Mouse (Mus musculus) neural tube, embryonic 12.5 days (tissue): ENCODE data around the gene Mcidas. TPM values are rescaled to one million over a fixed set of nuclear protein-coding genes. Genes with fewer than 3 reads are reported as not detected.

Experiments
- ATAC-seq: fragments of 200-750 bp; cut with Nextera tagmentation; 2 replicates; pipeline ENCODE4 v1.8.0; 2017; ENCODE audit warnings: low read depth, mild to moderate bottlenecking, moderate TSS enrichment, moderate library complexity; ENCODE audit not compliant: low FRiP score
- H3K27ac ChIP-seq: fragments of 300-500 bp; sonication (generic); 2 replicates; pipeline ENCODE4 v1.5.1; 2016
- H3K27me3 ChIP-seq: fragments of 300-500 bp; sonication (generic); replicated peaks from 2 replicates; pipeline ENCODE4 v1.6.1; 2016; ENCODE audit warnings: mild to moderate bottlenecking
- H3K36me3 ChIP-seq: fragments of 300-500 bp; sonication (generic); 2 replicates; pipeline ENCODE4 v1.6.1; 2016; ENCODE audit warnings: mild to moderate bottlenecking
- H3K4me1 ChIP-seq: fragments of 300-500 bp; sonication (generic); 2 replicates; pipeline ENCODE4 v1.6.1; 2016
- H3K4me2 ChIP-seq: fragments of 300-500 bp; sonication (generic); replicated peaks from 2 replicates; pipeline ENCODE4 v1.6.1; 2016; ENCODE audit warnings: mild to moderate bottlenecking
- H3K4me3 ChIP-seq: fragments of 300-500 bp; sonication (generic); 2 replicates; pipeline ENCODE4 v1.5.1; 2016
- H3K9ac ChIP-seq: fragments of 300-500 bp; sonication (generic); 2 replicates; pipeline ENCODE4 v1.6.1; 2016; ENCODE audit warnings: mild to moderate bottlenecking
- H3K9me3 ChIP-seq: fragments of 300-500 bp; sonication (generic); 2 replicates; pipeline ENCODE4 v1.6.1; 2016; ENCODE audit warnings: mild to moderate bottlenecking
- WGBS: fragments of 180-500 bp; shearing (Covaris S2); methylation state at CpG from one replicate; pipeline ENCODE4 v1.1.7; 2016; 5-methylcytosine and 5-hydroxymethylcytosine counted together
- polyA plus RNA-seq: library from polyadenylated mRNA; unstranded; fragments of >200 nt; fragmentation: Nextera tagmentation; extraction: Ambion mirVana; gene quantifications from 2 replicates; pipeline ENCODE4 v1.2.1, GENCODE M21; 2016

Gene Mcidas
- polyA plus RNA-seq, 1 experiment from 2014 or later: 0.08 TPM

DNA sequence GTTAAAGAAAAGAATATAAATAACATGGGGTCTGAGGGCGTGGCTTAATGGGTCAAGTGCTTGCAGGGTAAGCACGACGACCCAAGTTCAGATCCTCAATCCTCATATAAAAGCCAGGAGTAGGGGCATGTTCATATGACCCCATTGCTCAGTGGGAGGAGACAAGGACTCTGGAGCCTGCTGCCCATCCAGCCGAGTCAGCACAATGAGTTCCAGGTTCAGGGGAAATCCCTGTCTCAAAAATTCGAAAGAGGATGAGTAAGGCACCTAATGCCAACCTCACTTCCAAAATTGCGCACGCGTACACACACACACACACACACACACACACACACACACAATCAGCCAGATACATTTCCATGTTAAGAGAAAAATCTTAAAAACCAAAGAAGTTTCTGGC lies 28.8 kb downstream of the Mcidas start:
- no peaks in the 10 kb centered on the region for H3K36me3 ChIP-seq
- no peak overlapping the region for H3K4me3 ChIP-seq
- H3K27me3 ChIP-seq: no peaks in the 10 kb centered on the region
- H3K9ac ChIP-seq: no peak overlapping the region
- no peaks in the 10 kb centered on the region for H3K4me1 ChIP-seq
- ATAC-seq: no peak
- 68% methylated on average over 8 of the region's 8 CpGs for WGBS
- no peaks in the 10 kb centered on the region for H3K9me3 ChIP-seq
- H3K27ac ChIP-seq: no peak overlapping the region
- H3K4me2 ChIP-seq: no peak overlapping the region

DNA sequence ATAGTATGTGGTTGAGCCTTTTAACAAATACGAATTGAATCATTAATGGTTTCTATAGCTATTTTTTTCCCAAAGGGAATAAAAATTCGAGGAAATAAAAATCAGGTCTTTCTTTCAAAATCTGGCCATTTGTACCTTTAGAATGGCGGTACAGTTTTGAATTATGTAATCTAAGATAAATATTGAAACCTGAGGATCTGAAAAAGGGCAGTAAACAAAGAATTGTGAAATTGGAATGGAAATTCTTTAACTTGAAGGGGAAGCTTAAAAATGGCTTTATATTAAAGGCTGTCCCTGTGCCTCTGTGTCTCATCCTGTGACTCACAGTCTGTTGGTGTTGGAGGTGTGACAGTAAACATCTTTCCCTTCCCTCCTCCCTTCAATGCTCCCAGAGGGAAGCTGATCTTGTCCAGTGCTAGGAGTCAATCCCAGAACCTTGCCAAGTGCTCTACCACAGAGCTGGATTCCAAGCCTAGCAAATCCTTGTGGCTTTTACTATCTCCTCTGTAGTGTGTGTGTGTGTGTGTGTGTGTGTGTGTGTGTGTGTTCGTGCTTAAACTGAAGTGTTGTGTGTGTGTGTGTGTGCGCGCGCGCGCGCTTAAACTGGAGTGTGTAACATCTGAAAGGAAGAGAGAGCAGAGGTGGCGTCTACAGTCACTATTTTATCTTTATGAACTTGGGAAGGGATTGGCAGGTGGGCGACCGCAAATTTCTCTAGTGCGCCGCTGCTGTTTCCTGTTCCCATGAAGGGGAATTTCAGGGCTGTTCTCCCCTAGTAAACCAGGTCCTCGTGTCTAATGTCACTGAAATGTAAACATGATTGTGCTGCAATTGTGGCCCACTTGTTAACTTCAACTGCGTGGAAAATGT lies 29.9 kb downstream of the Mcidas start:
- no peaks in the 10 kb centered on the region for H3K27me3 ChIP-seq
- 86% methylated on average over 17 of the region's 17 CpGs for WGBS

DNA sequence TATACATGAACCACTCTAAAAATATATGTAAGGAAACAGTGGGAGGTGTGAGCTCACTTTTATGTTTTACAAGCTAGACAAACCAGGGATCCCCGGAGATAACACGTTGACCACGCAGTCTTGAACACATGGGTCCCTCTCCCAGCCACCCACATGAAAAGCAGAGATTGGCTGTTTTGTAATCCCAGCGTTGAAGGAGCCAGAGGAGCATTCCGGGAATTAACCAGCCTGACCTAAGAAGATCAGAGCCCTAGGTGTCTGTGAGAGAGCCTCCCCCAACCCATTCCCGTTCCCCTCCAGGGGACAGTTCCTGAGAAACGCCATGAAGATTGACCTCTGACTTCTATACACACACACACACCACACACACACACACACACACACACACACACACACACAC lies 37.7 kb downstream of the Mcidas start:
- WGBS: 2% methylated on average over 7 of the region's 7 CpGs
- Histone ChIP-seq H3K27ac (no peak overlapping the region), H3K9me3 (no peaks in the 10 kb centered on the region), H3K4me3 (peak overlapping the region; percentile 46; the same call in 1 of the 2 replicates), H3K9ac (no peak overlapping the region), H3K36me3 (no peaks in the 10 kb centered on the region), H3K4me1 (peaks cover 10% of the 10 kb centered on the region), H3K27me3 (peaks cover 48% of the 10 kb centered on the region), H3K4me2 (peak overlapping the region; percentile 83)
- ATAC-seq: 0 out of 2 replicates have a peak, but pooled peaks have one; percentile 2

More for the DNA sequence above, 29.9 kb downstream of the Mcidas start:
- no peak for ATAC-seq
- H3K9ac ChIP-seq: no peak overlapping the region
- no peaks in the 10 kb centered on the region for H3K4me1 ChIP-seq
- H3K9me3 ChIP-seq: no peaks in the 10 kb centered on the region
- no peak overlapping the region for H3K4me3 ChIP-seq
- H3K4me2 ChIP-seq: no peak overlapping the region
- H3K27ac ChIP-seq: no peak overlapping the region
- H3K36me3 ChIP-seq: no peaks in the 10 kb centered on the region

DNA sequence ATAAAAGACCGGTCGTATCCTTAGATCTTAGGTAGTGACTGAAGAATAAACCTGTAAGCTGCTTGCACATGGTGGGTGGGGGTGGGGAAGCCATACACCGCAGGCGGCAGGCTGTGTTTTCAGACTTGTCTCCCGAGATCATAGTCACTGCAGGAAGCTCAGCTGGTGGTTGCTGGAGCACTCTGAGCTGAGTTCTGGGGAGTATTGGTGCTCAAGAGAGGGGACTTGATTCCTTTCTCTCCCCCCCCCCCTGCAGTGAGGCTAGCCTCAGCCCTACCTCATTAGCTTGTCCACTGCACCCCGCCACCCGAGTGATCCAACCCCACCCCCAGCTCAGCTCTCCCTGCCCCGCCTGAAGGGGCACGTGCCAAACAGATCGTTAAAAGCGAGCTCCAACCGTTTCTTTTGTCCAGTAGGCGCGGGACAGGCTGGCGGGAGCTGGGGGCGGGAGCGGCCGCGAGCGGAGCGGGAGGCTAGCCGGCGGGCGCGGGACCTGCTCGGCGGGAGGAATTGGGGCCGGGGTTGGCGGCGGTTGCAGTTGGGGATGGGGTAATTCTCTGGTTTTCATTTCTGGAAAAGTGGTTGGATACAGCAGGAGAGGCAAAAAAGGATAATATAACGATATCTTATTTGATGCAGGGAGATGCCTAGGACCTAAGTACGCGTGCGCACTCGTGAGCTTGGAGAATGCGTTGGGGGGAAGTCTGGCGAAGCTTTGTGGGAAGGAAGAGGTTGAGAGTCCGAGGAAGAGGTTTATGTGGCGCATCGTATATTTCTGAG lies 38.3 kb downstream of the Mcidas start:
- Histone ChIP-seq H3K4me3 (peak overlapping the region; percentile 46), H3K9ac (peak overlapping the region; percentile 56), H3K9me3 (no peaks in the 10 kb centered on the region), H3K4me1 (peaks cover 10% of the 10 kb centered on the region), H3K36me3 (no peaks in the 10 kb centered on the region), H3K4me2 (peak overlapping the region; percentile 83), H3K27me3 (peaks cover 48% of the 10 kb centered on the region), H3K27ac (0 out of 2 replicates have a peak overlapping the region, but pooled peaks have one; percentile 21)
- peak; percentile 70 for ATAC-seq
- 1% methylated on average over 40 of the region's 40 CpGs for WGBS

DNA sequence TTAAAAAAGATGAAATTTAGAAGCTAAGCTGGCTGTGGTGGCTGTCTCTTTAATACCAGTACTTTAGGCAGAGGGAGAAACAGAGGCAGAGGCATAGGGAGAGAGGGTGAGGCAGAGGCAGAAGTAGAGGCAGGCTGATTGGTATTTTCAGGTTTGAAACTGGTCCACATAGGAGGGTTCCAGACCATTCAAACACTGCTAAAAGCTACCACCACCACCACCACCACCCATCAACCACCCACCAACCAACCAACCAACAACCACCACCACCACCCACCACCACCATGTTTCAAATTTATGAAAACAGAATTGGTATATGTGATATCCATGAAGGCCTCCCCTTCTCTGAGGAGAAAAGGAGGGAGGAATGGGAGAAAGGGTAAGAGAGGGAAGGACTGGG lies 39.2 kb downstream of the Mcidas start:
- no peak overlapping the region for H3K9ac ChIP-seq
- no peak overlapping the region; the same call in 1 of the 2 replicates for H3K4me2 ChIP-seq
- no peaks in the 10 kb centered on the region for H3K36me3 ChIP-seq
- no peak overlapping the region for H3K27ac ChIP-seq
- peaks cover 10% of the 10 kb centered on the region for H3K4me1 ChIP-seq
- no peak for ATAC-seq
- H3K4me3 ChIP-seq: no peak overlapping the region
- no peaks in the 10 kb centered on the region for H3K9me3 ChIP-seq
- H3K27me3 ChIP-seq: peaks cover 48% of the 10 kb centered on the region

DNA sequence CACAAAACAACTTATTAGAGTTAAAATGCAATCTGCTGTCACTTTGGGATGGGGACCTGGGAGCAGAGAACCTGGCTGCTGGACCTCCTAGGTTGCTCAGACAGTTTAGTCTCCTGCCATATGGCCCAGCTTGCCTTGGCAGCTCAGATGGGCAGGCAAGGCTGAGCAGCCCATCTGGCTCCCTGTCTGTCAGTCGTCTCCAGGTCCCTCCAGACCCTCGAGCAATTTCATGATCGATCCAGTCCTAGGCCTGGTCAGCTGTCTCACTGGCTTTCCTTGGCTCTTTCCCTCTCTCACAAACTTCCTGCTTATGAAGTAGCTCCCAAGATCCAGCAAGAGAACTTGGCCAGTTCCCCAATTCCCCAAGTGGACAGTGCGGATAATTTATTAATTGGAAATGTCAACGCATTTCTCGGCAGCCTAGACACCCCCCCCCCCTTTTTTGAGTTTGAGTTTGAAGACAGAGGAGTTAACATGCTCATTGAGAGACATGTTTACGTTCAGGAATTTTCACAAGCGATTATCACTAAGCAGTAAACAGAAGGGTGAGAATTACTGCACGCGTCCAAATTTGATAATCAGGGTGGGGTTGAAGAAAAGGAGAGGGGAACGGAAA lies 40.7 kb downstream of the Mcidas start:
- 2% methylated on average over 11 of the region's 11 CpGs for WGBS
- Histone ChIP-seq H3K4me2 (peak overlapping the region; percentile 98), H3K4me1 (peaks cover 10% of the 10 kb centered on the region), H3K27ac (no peak overlapping the region), H3K9me3 (no peaks in the 10 kb centered on the region), H3K9ac (no peak overlapping the region), H3K4me3 (peak overlapping the region; percentile 46), H3K27me3 (peaks cover 45% of the 10 kb centered on the region), H3K36me3 (no peaks in the 10 kb centered on the region)
- no peak for ATAC-seq

DNA sequence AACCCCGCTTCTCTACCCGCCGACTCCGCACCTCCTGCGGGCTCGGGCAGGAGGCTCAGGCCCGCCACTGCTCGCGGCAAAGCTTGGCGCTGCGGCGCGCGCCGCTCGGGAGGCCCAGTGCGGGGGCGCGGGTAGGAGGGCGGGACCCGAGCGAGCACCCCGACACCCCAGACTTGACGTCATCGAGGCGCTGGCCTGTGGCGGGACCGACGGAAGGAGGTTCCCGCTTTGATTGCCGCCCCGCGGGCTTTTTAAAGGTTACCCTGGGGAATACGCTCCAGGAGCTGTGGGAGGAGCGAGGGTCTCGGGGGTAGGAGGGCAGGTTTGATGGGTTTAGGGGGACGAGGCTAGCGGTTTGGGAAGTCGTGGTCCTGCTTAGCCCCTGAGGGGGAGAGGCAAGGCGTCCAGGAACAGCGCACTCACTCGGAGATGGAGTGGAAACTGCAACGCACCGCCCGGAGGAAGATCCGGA lies 41.3 kb downstream of the Mcidas start, which contains the start of gene Cdc20b:
TSS of gene Cdc20b (plus strand) at position 162 of the 472 bp plus-strand sequence.
- no peaks in the 10 kb centered on the region for H3K9me3 ChIP-seq
- peak within 1 kb of the TSS; percentile 98 for H3K4me2 ChIP-seq
- no peak for ATAC-seq
- WGBS: under 1% methylated on average over 46 of the region's 46 CpGs
- peaks cover 10% of the 10 kb centered on the region for H3K4me1 ChIP-seq
- no peak within 1 kb of the TSS for H3K27ac ChIP-seq
- H3K4me3 ChIP-seq: peak within 1 kb of the TSS; percentile 46
- no peaks in the 10 kb centered on the region for H3K36me3 ChIP-seq
- H3K9ac ChIP-seq: peak within 1 kb of the TSS; percentile 53
- H3K27me3 ChIP-seq: peaks cover 40% of the 10 kb centered on the region

DNA sequence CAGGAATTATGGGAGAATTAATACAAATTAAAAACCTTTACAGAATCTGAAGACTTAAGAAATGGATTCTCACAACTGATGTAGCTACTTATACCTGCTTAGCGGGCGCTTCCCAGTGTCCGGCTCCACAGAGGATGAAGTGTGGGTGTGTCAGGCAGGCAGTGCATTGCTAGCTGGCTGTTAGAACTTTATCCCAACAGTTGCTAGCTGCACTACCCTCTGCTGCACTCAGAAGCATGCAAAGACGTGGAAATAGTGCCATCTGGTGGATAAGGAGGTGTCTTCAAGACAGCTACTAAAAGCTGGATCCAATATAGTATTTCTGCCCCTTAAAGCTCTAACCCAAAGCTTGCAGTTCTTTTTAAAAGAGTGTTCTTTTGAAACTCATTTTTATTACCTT lies 42.2 kb downstream of the Mcidas start:
- Histone ChIP-seq H3K36me3 (no peaks in the 10 kb centered on the region), H3K4me3 (no peak overlapping the region), H3K27me3 (peaks cover 35% of the 10 kb centered on the region), H3K9me3 (no peaks in the 10 kb centered on the region), H3K9ac (no peak overlapping the region), H3K4me1 (peaks cover 10% of the 10 kb centered on the region), H3K27ac (no peak overlapping the region), H3K4me2 (peak overlapping the region; percentile 98)
- WGBS: 0% methylated on average over 4 of the region's 4 CpGs
- peak; percentile 84 for ATAC-seq

DNA sequence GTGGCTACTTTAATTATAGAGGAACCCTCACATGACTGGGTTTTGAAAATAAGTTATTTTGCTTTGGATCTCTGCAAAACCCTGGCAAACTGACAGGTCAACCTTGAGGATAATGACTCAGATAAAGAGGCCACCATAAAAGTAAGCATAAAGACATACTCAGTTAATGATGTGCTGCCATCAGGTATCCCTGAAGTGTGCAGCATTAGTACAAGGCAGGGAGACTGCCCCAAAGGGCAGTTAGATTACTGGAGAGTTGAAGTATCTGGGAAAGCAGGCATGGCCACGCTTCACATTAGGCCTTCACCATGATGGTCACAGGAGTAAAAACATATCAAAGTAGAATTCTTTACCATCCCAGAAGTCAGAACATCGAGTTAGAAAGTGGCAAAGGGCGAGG lies 51.2 kb downstream of the Mcidas start:
- 0 out of 2 replicates have a peak, but pooled peaks cover 8% of the 10 kb centered on the region for H3K4me1 ChIP-seq
- 74% methylated on average over 3 of the region's 3 CpGs for WGBS
- peak overlapping the region; percentile 55 for H3K4me2 ChIP-seq
- H3K36me3 ChIP-seq: no peaks in the 10 kb centered on the region
- no peak overlapping the region for H3K27ac ChIP-seq
- H3K4me3 ChIP-seq: peak overlapping the region; percentile 42; the same call in 1 of the 2 replicates
- H3K9ac ChIP-seq: no peak overlapping the region
- ATAC-seq: no peak
- no peaks in the 10 kb centered on the region for H3K27me3 ChIP-seq
- H3K9me3 ChIP-seq: no peaks in the 10 kb centered on the region

DNA sequence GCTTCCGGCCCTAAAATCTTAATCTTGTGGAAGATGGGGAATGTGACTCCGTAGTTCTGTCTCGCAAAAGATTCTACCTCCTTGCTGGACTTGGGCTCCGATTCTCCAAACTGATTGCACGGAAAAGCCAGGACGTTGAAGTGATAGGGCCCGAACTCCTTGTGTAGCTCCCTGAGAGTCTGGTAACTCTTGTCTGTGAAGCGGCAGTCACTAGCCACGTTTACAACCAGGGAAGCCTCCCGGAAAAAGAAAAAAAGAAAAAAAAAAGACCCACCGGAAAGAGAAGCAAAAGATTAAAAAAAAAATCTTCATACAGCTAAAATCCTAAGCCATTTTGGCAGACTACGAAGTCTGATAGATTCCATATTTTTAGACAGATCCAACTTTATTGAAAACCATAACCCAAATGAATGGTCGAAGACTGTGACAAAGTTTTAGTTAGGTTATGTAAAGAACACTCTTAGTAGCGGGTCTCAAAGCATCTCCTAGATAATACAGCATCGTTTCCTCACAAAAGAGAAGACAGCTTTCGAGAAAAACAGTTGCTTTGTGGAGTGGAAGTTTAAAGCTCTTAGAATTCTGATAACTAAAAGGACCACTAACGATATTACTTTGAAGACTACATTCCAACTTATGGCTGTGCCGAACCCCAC lies 51.9 kb downstream of the Mcidas start:
- 25% methylated on average over 18 of the region's 18 CpGs for WGBS
- no peak for ATAC-seq
- H3K4me1 ChIP-seq: 0 out of 2 replicates have a peak, but pooled peaks cover 8% of the 10 kb centered on the region
- no peaks in the 10 kb centered on the region for H3K27me3 ChIP-seq
- no peaks in the 10 kb centered on the region for H3K9me3 ChIP-seq
- peak overlapping the region; percentile 55 for H3K4me2 ChIP-seq
- H3K27ac ChIP-seq: no peak overlapping the region
- H3K36me3 ChIP-seq: no peaks in the 10 kb centered on the region
- H3K9ac ChIP-seq: peak overlapping the region; percentile 52
- H3K4me3 ChIP-seq: peak overlapping the region; percentile 42

DNA sequence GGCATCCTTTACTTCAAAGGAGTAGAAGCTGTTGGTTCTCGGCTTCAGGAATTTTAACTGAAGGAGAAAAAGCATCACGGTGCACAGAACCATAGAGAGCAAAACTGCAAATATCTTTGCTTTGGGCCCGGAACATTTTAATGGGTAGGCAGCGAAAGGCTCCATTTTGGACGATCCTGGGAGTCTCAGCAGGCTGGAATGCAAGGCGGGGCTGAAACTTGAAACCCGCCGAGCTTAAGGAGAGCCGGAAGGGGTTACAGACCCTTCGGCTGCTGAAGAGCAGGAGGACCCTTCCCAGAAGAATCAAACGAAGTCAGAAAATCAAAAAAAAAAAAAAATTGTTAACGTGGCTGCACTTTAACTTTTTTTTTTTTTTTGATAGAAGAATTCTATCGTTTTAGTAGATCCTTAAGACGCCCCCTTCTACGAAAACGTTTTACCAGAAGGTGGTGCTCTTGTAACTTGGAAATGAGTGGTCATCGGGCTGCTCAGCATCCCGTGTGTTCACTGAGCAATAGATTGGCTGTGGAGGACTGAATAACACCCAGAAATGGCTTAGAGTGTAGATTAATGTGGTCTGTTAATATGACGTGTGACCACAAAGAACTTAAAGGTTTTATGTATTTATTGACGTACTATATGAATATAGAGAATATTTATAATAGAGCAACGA lies 52.7 kb downstream of the Mcidas start, which contains the start of gene Gpx8:
TSS of gene Gpx8 (minus strand) at position 200 of the 673 bp plus-strand sequence.
- peak within 1 kb of the TSS; percentile 52 for H3K9ac ChIP-seq
- H3K9me3 ChIP-seq: no peaks in the 10 kb centered on the region
- H3K4me3 ChIP-seq: peak within 1 kb of the TSS; percentile 42
- no peak within 1 kb of the TSS for H3K27ac ChIP-seq
- H3K4me1 ChIP-seq: 0 out of 2 replicates have a peak, but pooled peaks cover 8% of the 10 kb centered on the region
- peak within 1 kb of the TSS; percentile 55 for H3K4me2 ChIP-seq
- peak; percentile 80 for ATAC-seq
- no peaks in the 10 kb centered on the region for H3K36me3 ChIP-seq
- 7% methylated on average over 21 of the region's 21 CpGs for WGBS
- no peaks in the 10 kb centered on the region for H3K27me3 ChIP-seq
